Mouse (Mus musculus) neural tube, postnatal 0 days (tissue): ENCODE results near the gene Adamts5. TPM values are rescaled to one million over a fixed set of nuclear protein-coding genes. Genes with fewer than 3 reads are reported as not detected.

Experiments used
- polyA plus RNA-seq: library from polyadenylated mRNA; unstranded; fragments of >200 nt; fragmentation: Nextera tagmentation; extraction: Ambion mirVana; gene quantifications from 2 replicates; pipeline ENCODE4 v1.2.1, GENCODE M21; 2015

The Adamts5 gene
- 4.5 and 5.2 TPM in 2 replicates for polyA plus RNA-seq

GRCm38 (mm10) chr16:85901581-85901910 is at the start of gene Adamts5:
Gene Adamts5, minus strand, starts transcription at chr16:85901828.

Other genes with a start within 250 kb of the Adamts5 start
- gene Adamts1, start 98.7 kb downstream of the Adamts5 start, polyA plus RNA-seq, result 7.0 and 7.1 TPM in 2 replicates